Mouse (Mus musculus) adrenal gland (tissue): ENCODE results near the gene Arhgef15.
"Not testable (repeated sequence)": the region's sequence is repeated elsewhere in the genome, so short reads cannot be mapped to it uniquely, and the experiment has no call there.

ENCODE experiments used
- intact Hi-C: fragments of 180-260 bp; cut with DNase I; formaldehyde crosslinking; loops from one replicate; pipeline ENCODE4 v1.15.1; 2025

The Arhgef15 gene

DNA sequence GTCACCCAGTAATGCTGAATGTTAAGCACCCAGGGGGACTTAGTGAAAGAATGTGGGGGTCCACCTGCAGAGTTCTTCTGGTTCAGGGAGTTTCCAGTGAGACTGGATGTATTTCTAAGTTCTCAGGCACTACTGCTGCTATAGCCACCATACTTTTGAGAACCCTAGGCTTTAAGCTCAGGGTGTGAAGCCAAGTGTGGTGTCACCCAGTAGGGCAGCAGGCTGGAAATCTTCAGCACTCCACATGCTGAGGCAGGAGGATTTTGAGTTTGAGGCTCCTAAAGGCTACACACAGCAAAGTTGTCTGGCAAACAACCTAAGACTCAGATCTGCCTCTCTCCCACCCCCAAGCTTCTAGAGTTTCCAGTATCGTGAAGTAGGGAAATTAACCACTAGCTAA, 9.3 kb upstream of the Arhgef15 start:
- intact Hi-C loops: loop anchor here (5.0 kb wide), 2 partner anchors 64 to 66 kb away; partner anchors contain the start of gene Rpl26

DNA sequence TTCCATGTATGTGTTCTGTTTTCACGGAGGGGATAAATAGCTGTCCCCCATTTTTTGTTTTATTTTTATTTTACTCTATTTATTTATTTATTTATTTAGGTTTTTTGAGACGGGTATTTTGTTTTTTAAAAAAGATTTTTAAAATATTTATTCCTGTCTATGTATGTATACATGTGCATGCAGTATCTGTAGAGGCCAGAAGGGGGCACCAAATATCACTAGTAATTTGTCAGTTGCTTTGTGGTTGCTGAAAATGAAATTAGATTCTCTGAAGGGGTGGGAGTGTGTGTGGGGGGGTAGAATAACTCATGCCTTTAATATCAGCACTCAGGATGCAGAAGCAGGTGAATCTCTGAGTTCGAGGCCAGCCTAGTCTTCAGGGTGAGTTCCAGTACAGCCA, 8.6 kb upstream of the Arhgef15 start:
- intact Hi-C loops: loop anchor here (5.0 kb wide), 2 partner anchors 64 to 66 kb away; partner anchors contain the start of gene Rpl26

DNA sequence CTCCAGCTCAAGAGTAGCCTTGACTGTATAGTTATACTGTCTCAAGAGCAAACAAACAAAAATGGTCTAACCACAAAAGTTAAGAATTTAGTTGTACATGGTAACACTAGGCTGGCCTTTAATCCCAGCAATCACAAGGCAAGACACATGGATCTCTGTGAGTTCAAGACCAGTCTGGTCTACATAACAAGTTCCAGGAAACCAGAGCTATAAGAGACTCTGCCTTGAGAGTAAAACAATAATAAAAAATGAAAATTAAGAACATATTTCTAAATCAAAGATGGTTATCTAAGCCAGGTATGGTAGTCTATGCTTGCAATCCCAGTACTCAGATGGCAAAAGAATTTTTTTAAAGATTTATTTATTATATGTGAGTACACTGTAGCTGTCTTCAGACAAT, 7.8 kb upstream of the Arhgef15 start:
- intact Hi-C loops: loop anchor here (5.0 kb wide), 2 partner anchors 63 to 67 kb away; partner anchors contain the start of gene Rpl26

DNA sequence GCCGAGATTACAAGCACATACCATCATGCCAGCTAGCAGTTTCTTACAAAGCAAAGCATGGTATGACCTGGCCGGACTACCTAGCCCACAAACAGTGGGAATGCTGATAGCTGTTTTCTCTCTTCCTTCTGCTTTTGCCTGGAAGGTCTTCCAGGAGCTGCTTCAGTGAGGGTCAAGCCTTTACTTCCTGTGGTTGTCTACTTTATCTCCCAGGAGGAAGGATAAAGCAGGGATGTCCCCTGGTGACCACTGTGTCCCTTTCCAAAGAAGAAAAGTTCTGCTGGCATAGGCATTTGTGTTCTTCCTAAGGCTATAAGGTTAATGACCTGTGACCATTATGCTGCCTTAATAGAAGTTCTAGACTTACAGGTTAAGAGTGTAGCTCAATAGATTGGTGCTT, 6.1 kb upstream of the Arhgef15 start:
- intact Hi-C loops: no loop called here

DNA sequence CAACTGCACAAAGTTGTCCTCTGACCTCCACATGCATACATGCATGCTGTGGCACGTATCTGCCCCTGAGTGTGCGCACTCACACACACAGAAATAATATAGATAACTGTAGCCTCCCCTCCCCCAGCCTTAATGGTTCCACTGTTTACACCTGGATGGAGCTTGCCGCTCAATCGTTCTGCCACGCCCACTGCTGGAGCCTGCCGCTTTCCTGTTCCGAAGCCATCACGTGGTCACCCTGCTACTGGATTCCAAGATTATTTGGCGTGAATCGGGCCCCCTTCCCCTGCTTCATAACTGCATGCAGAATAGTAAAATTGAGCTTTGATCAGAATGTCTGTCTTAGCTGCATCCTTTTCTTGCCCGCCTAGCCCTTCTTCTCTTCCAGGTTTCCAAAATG, 4.9 kb upstream of the Arhgef15 start:
- intact Hi-C loops: not testable (repeated sequence)

DNA sequence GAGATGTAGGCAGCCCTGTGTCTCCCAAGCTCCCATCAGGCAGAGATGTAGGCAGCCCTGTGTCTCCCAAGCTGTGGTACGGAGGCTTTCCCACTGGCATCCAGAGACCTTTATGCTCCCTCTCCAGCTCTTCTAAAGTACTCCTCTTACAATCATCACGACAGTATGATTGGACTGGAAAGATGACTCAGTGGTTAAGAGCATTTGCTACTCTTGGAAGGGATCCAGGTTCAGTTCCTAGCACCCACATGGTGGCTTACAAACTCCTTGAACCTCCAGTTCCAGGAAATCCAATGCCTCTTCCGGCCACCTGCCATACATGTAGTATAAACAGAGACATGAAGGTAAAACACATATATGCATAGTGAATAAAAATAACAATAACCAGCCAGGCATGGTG, 4.3 kb upstream of the Arhgef15 start:
- intact Hi-C loops: no loop called here

DNA sequence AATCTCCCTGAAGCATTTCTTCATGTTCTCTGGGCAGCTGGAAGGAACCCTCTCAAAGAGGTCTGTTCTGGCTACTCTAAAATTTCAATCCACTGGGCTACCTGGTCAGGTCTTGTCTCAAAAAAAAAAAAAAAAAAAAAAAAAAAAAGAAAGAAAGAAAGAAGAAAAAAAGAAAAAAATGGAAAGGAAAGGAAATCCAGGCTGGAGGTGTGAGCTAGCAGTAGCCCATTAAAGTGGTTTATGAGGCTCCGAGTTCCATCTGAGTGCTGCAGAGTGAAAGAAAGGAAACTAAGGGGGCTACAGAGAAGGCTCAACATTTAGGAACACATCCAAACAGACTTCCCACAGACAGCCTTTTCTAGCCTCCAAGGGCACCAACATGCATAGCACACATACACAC, 691 bp upstream of the Arhgef15 start:
- intact Hi-C loops: loop anchor here (5.0 kb wide), 1 partner anchor 46 kb away; no protein-coding TSS in a partner anchor

DNA sequence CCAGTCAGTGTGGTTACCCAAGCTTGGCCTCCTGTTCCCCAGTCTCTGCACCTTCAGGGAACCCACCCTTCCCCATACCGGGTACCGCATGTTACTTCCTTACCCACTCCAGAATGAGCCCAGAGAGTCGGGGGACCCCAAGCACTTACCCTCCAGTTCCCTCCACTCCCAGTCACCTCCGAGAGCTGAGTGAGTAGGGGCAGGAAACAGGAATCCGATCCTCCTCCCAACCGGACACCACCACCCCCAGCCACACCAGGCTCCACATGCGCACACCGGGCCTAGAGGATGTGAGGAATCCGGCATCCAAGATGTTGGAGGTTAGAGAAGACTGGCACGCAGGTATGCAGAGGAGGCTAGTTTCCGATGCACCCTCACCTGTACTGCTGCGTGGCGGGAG, 583 bp downstream of the Arhgef15 start:
- intact Hi-C loops: loop anchor here (5.0 kb wide), 1 partner anchor 44 kb away; no protein-coding TSS in a partner anchor

DNA sequence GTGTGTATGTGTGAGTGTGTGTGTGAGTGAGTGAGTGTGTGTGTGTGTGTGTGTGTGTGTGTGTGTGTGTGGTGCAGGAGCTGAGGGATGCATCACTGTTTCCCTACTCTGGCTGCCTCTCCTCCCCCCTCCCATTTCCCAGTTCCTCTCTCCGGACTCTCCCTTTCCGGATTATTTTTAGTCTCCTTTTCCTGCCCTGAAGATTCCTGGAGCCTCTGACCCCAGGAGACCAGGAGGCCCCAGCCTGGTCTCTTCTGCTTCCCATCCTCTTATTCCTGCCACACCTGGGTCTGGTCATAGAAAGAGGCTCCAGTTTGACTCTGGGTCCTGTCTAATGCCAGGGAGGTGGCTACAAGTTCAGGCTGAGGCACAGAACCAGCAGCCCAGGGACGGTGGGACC, 1.2 kb downstream of the Arhgef15 start:
- intact Hi-C loops: loop anchor here (5.0 kb wide), 1 partner anchor 44 kb away; no protein-coding TSS in a partner anchor

DNA sequence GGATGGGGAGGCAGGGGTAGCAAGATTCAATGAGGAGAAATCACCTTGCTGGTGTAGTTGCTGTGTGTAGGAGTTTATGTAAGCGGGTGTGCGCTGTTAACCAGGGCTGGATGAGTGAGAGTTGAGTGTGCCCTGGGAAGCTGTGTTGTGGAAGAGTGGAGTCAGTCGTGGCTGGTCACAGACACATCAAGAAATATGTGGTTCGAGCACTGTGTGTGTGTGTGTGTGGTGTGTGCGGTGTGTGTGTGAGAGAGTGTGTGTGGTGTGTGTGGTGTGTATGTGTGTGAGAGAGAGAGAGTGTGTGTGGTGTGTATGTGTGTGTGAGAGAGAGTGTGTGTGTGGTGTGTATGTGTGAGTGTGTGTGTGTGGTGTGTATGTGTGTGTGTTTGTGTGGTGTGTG, 1.8 kb downstream of the Arhgef15 start:
- intact Hi-C loops: loop anchor here (5.0 kb wide), 1 partner anchor 43 kb away; no protein-coding TSS in a partner anchor

DNA sequence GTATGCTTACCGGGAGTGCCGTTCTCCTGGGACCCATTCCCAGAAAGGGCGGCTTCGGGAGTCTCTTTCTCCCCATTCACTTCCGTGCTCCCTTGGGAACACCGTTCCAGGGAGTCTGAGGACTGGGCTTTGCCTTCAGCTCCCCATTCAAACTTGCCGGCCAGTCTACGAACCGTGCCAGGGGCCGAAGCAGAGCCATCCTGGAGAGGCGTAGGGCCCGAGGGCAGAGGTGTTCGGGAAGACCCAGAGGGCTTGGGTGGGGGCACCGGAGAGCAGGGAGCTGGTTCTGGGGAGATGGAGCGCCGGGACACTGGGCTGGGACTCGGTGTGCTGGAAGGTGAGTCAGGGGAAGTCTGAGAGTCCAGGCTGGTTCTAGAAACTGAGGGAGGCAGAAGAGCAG, 2.9 kb downstream of the Arhgef15 start:
- intact Hi-C loops: no loop called here

DNA sequence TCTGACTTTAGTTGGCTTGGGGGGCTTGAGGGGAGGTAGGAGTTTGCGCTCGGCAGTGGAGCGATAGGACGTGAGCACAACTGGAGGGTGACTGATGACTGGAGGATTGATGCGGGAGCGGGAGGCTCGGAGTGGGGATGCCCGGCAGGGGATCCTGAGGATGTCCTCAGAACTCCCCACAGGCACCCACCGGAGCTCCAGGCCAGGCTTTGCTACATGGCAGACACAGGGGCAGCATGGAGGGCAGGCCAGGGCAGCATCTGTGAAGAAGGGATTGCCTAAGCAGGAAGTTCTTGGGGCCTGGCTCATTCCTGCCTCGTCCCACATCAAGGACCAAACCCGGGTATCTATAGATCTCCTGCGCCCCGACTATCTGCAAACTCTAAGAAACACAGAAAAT, 3.4 kb downstream of the Arhgef15 start:
- intact Hi-C loops: no loop called here

DNA sequence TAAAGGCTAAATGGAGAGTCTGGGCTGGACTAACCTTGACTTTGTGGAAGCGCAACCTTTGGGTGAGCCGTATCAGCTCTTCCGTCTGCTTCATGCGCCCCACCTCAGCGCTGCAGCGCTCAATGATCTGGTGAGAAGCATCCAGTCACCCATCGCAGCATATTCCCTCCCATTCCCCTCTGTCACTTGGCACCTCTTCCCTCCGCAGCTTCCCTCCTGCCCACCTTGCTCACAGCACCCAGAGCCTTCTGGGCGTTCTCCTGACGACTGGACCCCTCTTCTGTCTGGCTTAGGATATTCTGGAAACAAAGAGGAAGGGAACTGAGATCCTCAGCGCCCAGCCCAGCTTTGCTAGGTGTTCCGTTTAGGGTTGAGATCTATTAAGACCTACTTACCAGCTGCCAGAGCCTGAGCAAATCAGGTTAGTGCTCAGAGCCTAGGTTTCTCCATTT, 9.7 kb downstream of the Arhgef15 start:
- intact Hi-C loops: no loop called here

DNA sequence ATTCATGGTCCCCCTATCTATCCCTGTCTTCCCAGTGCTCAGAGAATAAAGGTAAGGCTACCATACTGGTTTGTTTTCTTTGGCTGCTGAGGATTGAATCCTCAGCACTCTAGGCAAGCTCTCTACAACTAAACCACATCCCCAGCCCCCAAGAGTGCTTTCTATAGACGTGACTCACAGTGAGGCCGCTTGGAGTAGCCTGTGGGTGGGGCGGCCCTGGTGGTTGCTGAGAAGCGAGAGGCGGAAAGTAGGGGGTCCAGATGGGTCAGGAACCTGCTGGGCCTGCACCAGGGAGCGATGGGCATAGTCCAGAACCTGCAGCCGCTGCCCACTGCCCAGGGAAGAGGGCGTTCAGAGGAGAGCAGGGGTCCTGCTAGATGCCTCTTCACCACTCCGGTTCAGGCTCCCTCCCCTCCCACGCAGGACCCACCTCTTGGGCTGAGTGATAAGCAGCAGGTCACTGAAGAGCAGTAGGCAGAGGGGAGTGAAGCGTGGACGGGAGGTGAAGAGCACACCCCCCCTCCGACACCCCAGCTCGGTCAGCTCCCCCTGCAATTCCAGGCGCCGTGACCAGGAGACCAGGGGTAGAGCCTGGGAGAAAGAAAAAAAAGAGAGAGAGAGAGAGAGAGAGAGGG, 10.4 kb downstream of the Arhgef15 start:
- intact Hi-C loops: no loop called here

DNA sequence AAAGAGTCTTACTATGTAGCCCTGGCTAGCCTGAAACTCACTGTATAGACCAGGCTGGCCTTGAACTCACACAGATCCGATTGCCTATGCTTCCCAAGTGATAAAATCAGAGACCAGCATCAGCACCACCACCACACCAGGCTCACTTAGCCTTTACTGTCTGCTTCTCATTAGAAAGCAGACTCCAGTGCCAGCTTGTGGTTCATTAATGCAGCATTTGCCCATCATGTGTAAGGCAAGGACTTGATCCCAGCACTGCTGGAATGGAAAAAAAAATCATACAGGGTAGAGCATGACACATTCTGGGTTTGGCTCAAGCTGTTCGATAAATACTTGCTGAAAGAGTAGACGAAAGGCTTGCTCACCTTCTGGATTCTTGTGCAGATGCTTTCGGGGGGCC, 11.3 kb downstream of the Arhgef15 start:
- intact Hi-C loops: no loop called here

DNA sequence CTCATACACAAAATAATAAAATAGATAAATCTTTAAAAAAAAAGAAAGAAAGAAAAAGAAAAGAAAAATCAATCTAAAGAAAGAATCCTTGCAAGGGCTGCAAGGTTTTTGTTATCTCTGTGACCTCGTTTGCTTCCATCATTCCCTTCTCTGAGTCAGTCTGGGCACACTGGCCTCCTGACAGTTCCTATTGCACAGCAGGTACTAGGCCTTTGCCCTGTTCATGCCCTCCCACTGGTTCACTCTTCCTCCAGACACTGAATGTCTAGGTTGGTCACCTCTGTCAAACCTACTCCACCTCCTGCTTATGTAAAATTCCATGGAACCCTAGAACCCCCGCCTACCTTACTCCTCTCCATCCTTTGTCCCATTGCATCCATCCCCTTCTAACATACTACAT, 12.0 kb downstream of the Arhgef15 start:
- intact Hi-C loops: no loop called here

DNA sequence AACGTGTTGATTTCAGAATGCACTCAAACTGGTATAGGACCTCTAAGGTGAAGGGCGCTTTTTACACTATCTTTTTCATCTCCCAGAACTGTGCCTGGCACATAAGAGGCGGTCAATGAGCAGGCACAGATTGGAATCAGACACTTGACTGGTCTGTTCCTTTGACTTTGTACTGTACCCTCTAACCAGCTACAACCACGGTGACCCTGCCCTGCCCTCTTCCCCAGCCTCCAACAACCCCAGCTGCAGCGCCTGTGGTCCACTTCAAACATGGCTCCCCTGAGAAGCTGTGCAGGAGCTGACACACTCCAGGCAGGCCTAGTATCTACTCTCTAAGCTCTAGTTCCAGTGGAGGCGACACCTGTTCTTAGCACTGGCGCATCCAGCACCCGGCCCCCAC, 14.5 kb downstream of the Arhgef15 start:
- intact Hi-C loops: no loop called here

DNA sequence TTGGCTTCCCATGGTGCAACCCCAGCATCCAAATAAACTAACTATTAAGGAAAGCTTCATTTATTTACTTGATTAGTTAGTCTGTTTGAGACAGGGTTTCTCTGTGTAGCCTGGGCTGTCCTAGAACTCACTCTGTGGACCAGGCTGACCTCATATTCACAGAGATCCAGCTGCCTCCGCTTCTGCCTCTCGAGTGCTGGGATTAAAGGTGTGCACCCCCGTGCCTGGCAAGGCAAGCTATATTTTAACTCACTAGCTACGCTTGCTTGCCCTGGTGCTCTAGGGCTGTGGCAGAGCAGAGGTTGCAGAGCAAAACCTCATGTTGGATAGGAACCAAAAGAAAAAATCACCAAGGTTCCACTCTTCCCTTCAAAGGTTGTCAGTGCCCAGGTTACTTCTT, 16.8 kb downstream of the Arhgef15 start:
- intact Hi-C loops: no loop called here

DNA sequence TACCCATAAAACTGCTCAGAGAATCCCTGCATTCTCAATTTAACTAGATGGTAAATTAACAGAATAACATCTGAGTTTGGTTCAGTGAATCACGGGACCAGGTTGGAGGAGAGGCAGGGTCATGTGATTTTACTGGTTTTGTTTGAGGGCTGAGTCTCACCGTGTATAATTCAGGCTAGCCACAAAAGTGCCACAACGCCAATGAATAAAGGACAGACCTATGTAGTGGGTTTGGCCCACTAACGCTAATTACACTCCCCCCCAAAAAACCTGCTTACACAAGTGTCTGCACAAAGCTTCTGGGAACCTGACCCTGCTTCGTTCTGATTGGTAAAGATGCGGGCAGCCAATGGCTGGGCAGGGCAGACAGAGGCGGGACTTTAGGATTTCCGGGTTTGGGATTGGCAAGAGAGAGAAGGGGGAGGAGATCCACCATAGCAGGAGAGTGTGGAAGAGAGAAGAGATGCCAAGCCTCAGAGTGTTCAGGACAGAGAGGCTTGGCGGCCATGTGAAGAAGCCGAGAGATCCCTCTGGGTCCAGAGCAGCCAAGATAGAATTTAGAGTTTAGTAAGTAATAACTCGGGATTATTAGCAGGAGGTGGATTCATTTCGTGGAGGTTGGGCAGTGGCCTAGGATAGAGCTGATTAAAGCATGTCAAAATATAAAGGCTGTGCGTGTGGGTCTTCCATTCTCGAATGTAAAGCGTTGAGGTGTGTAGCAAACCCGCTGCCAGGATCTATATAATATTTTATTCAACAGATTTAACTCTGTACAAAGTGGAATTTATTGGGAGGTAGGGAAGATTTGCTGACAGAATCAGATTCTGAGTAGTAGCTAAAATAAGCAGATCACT, 17.6 kb downstream of the Arhgef15 start:
- intact Hi-C loops: no loop called here

DNA sequence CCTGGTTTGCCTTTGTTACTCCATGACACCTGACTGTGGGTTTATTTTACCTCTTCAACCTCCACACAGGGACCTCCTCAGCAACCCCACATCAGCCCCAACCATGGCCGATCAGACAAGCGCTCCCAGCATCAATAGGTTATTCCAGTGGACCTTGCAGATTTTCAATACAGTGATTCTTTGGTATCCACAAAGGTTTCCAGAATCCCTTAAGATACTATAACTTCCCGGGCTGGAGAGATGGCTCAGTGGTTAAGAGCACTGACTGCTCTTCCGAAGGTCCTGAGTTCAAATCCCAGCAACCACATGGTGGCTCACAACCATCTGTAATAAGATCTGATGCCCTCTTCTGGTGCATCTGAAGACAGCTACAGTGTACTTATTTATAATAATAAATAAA, 20.3 kb downstream of the Arhgef15 start:
- intact Hi-C loops: not testable (repeated sequence)

DNA sequence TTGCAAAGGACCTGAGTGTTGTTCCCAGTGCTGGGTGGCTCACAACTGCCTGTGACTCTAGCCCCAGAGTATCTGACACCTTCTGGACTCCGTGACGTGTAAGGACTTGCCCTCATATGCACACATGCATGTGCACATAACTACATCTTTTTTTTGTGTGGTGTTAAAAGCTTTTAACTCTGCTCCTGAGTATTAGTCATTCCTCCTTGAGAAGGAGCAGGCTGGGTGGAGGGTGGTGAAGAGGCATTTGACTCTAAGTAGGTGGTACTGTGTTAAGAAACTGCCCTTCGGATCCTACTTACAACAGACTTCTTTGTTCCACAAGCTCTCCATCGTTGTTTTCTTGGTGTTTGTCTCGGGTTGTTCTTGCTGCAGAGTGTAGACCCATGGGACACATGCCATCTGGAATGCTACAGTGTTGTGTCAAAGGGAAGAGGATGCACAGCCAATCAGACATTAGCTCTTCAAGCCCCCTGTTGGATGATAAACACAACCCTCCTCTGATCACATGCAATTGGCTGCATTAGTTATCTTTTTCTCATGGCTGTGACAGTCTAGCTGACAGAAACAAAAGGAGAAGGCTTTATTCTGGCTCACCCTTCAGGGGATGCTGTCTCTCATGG, 23.3 kb downstream of the Arhgef15 start:
- intact Hi-C loops: no loop called here

DNA sequence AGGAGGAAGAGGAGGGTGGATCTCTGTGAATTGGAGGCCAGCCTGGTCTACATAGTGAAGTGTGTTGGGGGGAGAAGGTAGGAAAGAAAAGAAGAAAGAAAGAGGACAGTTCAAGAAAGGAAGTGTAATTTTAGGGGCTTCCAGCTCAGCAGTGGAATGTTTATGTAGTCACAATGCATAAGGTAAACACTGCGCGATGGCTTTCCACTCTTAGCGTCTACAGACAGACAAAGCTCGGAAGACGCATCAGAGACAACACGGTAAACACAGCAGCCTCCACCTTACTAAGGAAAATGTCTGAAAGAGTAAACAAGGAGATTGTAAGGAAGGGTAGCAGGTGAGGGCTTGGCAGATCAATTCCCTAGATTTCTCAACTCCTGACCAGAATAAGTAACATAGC, 27.3 kb downstream of the Arhgef15 start:
- intact Hi-C loops: no loop called here
